Mouse (Mus musculus): Measurements from ENCODE around the gene Xpnpep1. TPM values are rescaled to one million over a fixed set of nuclear protein-coding genes. Genes with fewer than 3 reads are reported as not detected.

The Xpnpep1 gene
- total and polyA plus RNA-seq, 3 experiments, result 49.8 to 70.1 (median 59.8) TPM

DNA sequence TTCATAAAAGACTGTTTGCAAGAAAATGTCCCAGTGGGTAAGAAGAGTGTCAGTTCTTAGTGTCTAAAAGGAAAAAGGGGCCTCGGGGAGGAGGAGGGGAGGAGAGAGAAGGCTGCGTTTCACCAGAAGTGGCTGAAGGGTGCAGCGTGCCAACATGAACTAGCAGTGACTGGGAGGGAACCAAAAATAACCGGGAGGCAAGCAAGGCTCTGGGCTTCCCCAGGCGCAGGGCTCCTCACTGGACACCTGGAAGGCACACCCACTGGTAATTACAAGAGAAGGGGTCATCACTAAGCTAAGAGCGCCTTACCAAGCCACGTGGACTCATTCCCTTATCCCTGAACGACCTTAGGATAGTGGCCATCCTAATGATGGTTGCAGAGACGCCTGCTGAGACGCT, 48.1 kb downstream of the Xpnpep1 start:
- H3K4me1 ChIP-seq (ENCODE audit: control insufficient read depth, insufficient read depth, low read length), result no peaks in the 10 kb centered on the region
- H3K79me2 ChIP-seq (replicated peaks; ENCODE audit: control insufficient read depth, insufficient read depth, low read length), result no peaks in the 10 kb centered on the region
- intact Hi-C loops (cut with DNase I), result no loop called here
- no peak for DNase-seq
- WGBS, result 58% methylated on average over 10 of the region's 10 CpGs
- no peak overlapping the region for H3K4me3 ChIP-seq
- no peak overlapping the region for H3K27ac ChIP-seq
- H3K27me3 ChIP-seq (ENCODE audit: control insufficient read depth, insufficient read depth, low read length), result no peaks in the 10 kb centered on the region
- TF ChIP-seq POLR2A (IDR thresholded peaks at IDR 0.05; ENCODE audit: insufficient read depth, low read depth, low read length) (no peak), EP300 (IDR thresholded peaks at IDR 0.05; ENCODE audit: insufficient read depth, low read depth, low read length) (no peak), CTCF (IDR thresholded peaks at IDR 0.05) (no peak)
- H3K36me3 ChIP-seq (ENCODE audit: control insufficient read depth, insufficient read depth, low read length), result no peaks in the 10 kb centered on the region
- no peak overlapping the region for H3K9ac ChIP-seq (ENCODE audit: low read depth, low read length)

DNA sequence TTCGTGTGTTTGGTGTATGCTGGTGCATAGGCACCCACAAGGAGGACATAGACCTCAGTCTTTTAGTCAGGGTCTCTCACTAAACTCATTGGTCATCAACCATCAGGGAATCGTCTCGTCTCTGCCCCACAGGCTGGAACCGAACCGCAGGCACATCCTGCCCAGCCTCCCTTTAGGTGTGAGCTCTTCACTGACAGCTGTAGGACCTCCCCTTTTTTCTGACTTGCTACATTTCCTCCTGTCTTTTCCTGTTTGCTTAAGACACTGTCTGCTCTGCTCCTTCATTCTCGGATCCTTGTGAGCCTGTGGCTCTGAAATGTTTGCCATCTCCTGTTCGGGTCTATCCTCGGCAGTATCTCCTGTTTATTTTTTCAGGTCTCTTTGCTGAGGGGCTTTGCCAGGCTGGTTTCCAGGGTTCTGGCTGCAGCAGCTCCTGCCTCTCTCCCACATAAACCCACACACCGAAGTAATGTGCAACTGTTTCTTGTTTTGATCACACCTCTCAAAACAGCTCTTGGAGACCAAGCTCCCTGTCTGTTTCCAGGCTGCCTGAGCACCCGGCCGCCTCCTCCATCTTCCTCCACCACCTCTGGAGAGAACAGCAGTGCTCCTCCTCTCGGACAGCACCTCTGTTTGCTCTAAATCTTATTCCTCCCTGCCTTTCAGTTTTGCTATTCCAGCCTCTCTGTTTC, 60.8 kb downstream of the Xpnpep1 start:
- no peak for DNase-seq
- 44% methylated on average over 12 of the region's 12 CpGs for WGBS
- intact Hi-C loops (cut with DNase I), result no loop called here
- Histone ChIP-seq H3K36me3 (ENCODE audit: control insufficient read depth, insufficient read depth, low read length) (no peaks in the 10 kb centered on the region), H3K79me2 (replicated peaks; ENCODE audit: control insufficient read depth, insufficient read depth, low read length) (no peaks in the 10 kb centered on the region), H3K9ac (ENCODE audit: low read depth, low read length) (no peak overlapping the region), H3K27me3 (ENCODE audit: control insufficient read depth, insufficient read depth, low read length) (no peaks in the 10 kb centered on the region), H3K4me1 (ENCODE audit: control insufficient read depth, insufficient read depth, low read length) (no peaks in the 10 kb centered on the region), H3K4me3 (no peak overlapping the region), H3K27ac (no peak overlapping the region)
- no peak for TF ChIP-seq POLR2A (IDR thresholded peaks at IDR 0.05; ENCODE audit: insufficient read depth, low read depth, low read length)
- no peak for TF ChIP-seq EP300 (IDR thresholded peaks at IDR 0.05; ENCODE audit: insufficient read depth, low read depth, low read length)
- TF ChIP-seq CTCF (IDR thresholded peaks at IDR 0.05), result no peak

DNA sequence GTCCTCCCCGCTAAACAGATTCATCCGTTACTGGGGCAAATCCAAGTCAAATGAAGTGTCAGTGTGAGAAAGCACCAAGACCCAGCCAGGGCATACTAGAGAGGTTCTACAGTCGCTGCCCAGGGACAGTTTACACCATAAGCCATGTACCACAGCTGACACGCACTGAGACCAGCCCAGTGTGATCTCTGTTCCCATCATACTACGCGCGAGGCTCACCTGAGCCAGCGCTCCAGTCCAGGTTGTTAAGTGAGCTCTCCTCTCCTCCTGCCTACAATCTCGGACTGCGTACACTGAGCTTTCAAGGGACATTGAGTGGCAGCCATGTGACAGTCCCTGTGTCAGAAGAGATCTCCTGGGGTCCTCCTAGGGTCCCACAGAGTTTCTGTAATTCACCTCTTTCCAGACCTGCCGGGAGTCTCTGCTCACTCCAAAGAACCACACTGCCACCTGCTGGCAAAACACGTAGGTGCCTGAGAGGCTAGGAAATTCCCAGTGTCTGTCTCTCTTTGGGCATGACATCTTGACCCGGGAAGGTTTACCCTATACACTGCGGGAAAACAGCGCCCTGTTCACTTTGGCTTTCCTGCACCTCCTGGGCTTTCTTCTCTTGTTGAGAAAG, 64.3 kb downstream of the Xpnpep1 start:
- no peaks in the 10 kb centered on the region for H3K27me3 ChIP-seq (ENCODE audit: control insufficient read depth, insufficient read depth, low read length)
- H3K27ac ChIP-seq, result no peak overlapping the region
- H3K4me3 ChIP-seq, result no peak overlapping the region
- no peaks in the 10 kb centered on the region for H3K36me3 ChIP-seq (ENCODE audit: control insufficient read depth, insufficient read depth, low read length)
- intact Hi-C loops (cut with DNase I), result no loop called here
- WGBS, result 54% methylated on average over 15 of the region's 15 CpGs
- H3K4me1 ChIP-seq (ENCODE audit: control insufficient read depth, insufficient read depth, low read length), result no peaks in the 10 kb centered on the region
- peak; percentile 30 to 72 for DNase-seq
- no peak overlapping the region for H3K9ac ChIP-seq (ENCODE audit: low read depth, low read length)
- no peaks in the 10 kb centered on the region for H3K79me2 ChIP-seq (replicated peaks; ENCODE audit: control insufficient read depth, insufficient read depth, low read length)
- no peak for TF ChIP-seq EP300 (IDR thresholded peaks at IDR 0.05; ENCODE audit: insufficient read depth, low read depth, low read length)
- TF ChIP-seq CTCF (IDR thresholded peaks at IDR 0.05), result peak; percentile 91
- no peak for TF ChIP-seq POLR2A (IDR thresholded peaks at IDR 0.05; ENCODE audit: insufficient read depth, low read depth, low read length)

DNA sequence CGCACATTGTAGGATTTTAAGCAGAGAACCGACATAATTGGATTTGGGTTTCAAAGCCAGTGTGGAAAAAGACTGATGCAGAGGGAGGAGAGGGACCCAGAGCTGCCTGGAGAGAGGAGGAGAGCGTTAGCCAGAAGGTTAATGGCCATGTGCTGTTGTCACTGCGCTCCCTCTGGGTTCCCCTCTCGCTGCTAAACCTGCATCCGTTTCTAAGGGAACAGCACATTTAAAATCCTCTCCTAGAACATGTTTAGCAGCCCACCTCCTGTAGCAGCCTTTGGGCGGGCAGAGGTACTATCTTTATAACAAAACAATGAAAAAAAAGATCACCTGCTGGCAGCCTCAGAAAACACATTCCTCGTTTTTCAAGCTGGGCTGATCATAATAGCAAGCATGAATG, 73.7 kb downstream of the Xpnpep1 start:
- Histone ChIP-seq H3K27ac (no peak overlapping the region), H3K4me3 (no peak overlapping the region), H3K4me1 (ENCODE audit: control insufficient read depth, insufficient read depth, low read length) (no peaks in the 10 kb centered on the region), H3K79me2 (replicated peaks; ENCODE audit: control insufficient read depth, insufficient read depth, low read length) (no peaks in the 10 kb centered on the region), H3K9ac (ENCODE audit: low read depth, low read length) (no peak overlapping the region), H3K27me3 (ENCODE audit: control insufficient read depth, insufficient read depth, low read length) (no peaks in the 10 kb centered on the region), H3K36me3 (ENCODE audit: control insufficient read depth, insufficient read depth, low read length) (no peaks in the 10 kb centered on the region)
- TF ChIP-seq POLR2A (IDR thresholded peaks at IDR 0.05; ENCODE audit: insufficient read depth, low read depth, low read length) (no peak), EP300 (IDR thresholded peaks at IDR 0.05; ENCODE audit: insufficient read depth, low read depth, low read length) (no peak), CTCF (IDR thresholded peaks at IDR 0.05) (no peak)
- intact Hi-C loops (cut with DNase I), result no loop called here
- WGBS, result 81% methylated on average over 8 of the region's 8 CpGs
- DNase-seq, result no peak

DNA sequence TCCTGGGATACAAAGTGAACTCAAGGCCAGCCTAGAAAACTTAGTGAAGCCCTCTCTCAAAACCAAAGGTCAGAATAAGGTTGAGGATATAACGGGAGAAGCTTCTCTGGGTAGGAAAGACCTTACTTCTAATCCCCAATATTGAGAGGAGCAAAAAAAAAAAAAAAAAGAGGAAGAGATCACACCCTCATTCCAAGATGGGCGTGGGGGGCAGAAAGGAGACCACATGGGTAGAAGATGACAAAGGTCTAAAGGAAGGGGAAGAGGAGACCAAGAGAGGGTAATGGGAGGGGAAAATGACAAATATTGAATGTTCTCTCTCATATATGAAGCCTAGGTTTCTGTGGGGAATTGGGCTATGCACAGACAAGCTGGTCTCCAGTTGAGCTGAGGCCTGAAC, 77.3 kb downstream of the Xpnpep1 start:
- WGBS, result 89% methylated on average over 2 of the region's 2 CpGs
- intact Hi-C loops (cut with DNase I), result no loop called here
- H3K27ac ChIP-seq, result no peak overlapping the region

DNA sequence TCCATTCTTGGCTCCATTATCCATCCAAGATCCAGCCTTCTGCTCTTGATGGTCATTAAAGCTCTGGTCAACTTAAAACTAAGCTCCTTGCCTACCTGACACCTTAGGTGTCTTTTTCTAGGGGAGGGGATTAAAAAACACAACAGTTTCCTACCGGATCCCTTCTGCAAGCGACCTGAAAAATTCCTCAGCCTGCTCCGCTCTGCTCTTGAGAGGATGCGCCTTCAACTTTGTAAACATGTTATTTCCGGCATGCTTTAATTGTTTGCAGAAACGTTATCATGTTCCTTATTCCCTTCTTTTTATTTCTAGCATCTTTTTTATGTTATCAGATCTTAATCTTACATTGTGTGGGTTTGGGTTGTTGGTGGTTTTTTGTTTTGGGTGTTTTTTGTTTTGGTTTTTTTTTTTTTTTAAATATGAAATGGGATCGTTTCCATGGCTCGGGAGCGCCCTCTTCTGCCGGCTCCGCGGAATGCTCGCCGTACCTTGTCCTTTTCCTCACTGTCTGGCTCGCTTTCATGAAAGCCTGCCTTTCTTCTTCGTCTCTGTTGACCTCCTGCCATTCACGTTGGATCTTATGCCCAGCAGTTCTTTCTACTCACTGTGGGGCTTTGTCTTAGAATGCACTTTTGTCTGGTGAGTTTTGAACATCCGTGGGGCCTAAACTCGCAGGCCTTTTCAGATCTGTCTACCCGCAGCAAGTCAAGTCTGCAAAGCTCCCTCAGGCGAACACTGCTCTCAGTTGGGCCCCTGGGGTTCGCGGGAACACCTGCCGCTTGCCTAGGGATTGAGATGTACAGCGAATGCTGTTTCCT, 117.1 kb downstream of the Xpnpep1 start:
- Histone ChIP-seq H3K27ac (no peak overlapping the region), H3K79me2 (replicated peaks; ENCODE audit: control insufficient read depth, insufficient read depth, low read length) (no peaks in the 10 kb centered on the region), H3K36me3 (ENCODE audit: control insufficient read depth, insufficient read depth, low read length) (no peaks in the 10 kb centered on the region), H3K9ac (ENCODE audit: low read depth, low read length) (no peak overlapping the region), H3K4me1 (ENCODE audit: control insufficient read depth, insufficient read depth, low read length) (no peaks in the 10 kb centered on the region), H3K27me3 (ENCODE audit: control insufficient read depth, insufficient read depth, low read length) (no peaks in the 10 kb centered on the region), H3K4me3 (no peak overlapping the region)
- TF ChIP-seq CTCF (IDR thresholded peaks at IDR 0.05) (peak; percentile 78), EP300 (IDR thresholded peaks at IDR 0.05; ENCODE audit: insufficient read depth, low read depth, low read length) (no peak)
- peak; percentile 14 to 50 for DNase-seq
- intact Hi-C loops (cut with DNase I), result no loop called here
- 11% methylated on average over 25 of the region's 25 CpGs for WGBS

More for the DNA sequence above, 77.3 kb downstream of the Xpnpep1 start:
- no peaks in the 10 kb centered on the region for H3K27me3 ChIP-seq (ENCODE audit: control insufficient read depth, insufficient read depth, low read length)
- no peaks in the 10 kb centered on the region for H3K79me2 ChIP-seq (replicated peaks; ENCODE audit: control insufficient read depth, insufficient read depth, low read length)
- no peak overlapping the region for H3K4me3 ChIP-seq
- H3K36me3 ChIP-seq (ENCODE audit: control insufficient read depth, insufficient read depth, low read length), result no peaks in the 10 kb centered on the region
- H3K9ac ChIP-seq (ENCODE audit: low read depth, low read length), result no peak overlapping the region
- no peaks in the 10 kb centered on the region for H3K4me1 ChIP-seq (ENCODE audit: control insufficient read depth, insufficient read depth, low read length)
- no peak for TF ChIP-seq POLR2A (IDR thresholded peaks at IDR 0.05; ENCODE audit: insufficient read depth, low read depth, low read length)
- DNase-seq, result no peak
